Mouse (Mus musculus) thymus, postnatal 25 days (tissue): ENCODE results near the gene Babam2.

Source experiments
- DNase-seq: peaks from one replicate; pipeline ENCODE4 v3.0.0; 2022

Gene Babam2

DNA sequence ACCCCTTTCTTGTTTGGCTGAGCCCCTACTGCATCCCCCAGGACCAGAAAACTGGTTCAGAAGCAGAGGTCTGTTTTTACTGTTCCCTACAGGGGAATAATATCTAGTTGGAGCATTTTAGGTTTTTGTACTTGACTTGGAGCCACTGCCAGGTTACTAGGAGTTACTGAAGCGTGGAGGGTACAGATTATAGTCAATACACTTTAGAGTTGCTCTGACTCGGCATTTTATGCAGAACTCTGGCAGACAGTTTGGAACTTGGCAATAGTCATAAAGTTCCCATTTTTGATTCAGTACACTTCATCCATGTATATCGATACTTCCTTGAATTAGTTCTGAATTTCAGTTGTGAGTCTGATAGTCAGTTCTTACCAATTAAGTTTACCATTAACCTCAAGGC, 202.4 kb downstream of the Babam2 start:
- no peak for DNase-seq

DNA sequence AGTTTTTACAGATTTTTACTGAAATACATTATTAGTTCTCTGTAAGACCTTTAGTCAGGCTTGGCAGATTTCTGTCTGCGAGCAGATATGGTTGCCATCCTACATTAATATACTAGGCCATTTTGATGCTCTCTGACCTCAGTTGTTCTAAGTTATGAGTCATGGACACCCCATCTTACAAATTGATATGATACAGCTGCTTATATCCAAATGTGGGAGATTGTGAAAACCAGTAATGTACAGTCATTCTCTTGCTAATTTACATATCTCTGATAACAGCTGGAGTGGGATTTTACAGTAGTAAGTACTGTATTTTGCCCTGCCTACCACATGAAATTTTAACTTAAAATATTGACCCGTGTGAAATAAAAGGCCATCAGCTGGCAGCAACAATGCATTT, 204.7 kb downstream of the Babam2 start:
- DNase-seq = no peak

DNA sequence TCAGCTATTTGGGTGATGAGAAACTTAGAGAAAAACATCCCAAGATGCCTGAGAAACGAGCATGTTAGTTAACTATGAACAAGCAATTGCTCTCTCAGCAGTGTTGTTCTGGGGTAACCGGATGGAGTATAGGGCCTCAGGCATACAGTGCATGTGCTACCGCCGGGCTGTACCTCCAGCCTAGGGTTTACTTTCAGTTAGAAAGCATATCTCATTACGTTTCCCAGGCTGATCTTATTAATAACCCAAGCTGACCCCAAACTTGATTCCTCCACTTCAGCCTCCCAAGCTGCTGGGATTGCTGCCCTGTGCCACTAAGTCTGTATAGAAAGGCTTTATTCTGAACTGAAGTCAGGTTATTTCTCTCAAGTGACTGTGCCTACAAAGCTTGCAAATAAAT, 205.4 kb downstream of the Babam2 start:
- DNase-seq = no peak

DNA sequence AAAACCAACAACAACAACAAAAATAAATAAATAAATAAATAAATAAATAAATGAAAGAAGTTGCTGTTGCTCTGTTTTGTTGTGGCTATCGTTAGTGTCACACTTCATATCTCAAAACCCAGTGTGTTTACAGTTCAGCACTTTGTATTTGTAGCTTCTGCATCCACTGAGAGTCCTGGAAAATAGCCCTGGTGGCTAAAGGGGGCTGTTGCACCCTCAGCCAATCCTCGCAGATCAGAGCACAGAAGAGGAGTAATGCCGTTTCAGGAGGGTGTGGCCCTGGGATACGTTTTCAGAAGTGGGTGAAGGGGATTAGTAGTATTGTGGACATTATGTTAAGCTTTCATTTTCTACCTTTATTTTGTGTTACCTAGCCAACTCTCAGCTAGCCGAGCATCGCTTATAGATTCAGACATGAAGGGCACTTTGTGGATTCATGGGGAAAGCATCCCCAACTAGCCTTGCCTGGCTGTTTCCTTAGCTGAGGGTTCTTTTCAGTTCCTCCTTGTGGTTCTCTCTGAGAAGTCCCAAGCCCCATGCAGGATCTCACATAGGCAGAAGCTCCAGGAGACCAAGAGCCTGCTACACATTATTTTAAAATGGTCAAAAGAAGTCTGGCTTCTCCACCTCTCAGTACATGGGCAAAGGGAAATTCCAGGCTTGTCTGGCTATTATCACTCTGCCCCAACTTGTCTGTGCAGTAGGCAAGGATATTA, 207.6 kb downstream of the Babam2 start:
- no peak for DNase-seq

DNA sequence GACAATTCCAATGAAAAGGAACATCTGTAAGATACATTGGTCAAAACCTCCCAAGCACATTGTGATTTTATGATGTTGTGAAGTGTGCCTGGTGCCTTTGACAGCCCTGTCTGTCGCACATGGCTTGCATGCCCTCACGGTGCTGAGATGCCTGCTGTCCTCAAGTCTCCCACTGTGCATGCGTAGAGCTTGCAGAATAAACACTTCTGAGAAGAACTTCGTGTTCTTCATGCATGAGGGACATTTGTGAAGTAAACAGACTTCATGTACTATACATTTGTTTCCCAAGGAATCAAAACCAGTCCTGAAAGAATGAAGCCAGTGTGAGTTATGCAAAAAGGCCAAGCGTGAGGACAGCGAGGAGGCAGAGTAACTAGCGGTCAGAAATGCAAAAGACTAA, 208.3 kb downstream of the Babam2 start:
- DNase-seq = no peak

DNA sequence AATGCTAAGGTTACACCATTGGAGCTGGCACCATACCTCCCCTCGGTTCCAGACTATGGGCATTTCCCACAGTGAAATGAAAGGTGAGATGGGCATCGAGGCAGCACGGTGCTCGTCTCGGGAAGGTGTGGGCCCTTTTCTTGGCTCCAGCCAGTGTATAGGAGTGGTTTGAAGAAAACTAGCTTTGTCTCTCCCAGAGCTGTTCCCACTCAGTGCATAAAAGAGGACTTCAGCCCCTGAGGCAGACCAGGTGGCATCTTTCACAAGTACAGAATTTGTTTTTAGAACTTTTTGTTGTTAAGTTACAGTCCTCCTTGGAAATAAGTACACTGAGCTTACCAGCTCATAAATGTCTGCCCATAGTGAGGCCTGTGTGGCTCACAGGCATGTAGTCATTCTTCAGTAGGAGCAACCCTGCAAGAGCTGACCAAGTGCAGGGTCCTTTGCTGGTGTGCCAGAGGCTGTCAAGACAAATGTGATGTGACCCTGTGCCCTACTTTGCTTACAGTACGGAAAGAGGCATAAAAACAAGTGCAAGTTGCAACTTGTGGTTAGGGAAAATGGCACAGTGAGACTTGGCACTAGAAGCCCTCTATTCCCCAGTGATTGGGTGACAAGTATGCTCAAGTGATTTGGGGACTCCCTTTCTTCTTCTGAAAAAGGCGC, 208.9 kb downstream of the Babam2 start:
- no peak for DNase-seq

DNA sequence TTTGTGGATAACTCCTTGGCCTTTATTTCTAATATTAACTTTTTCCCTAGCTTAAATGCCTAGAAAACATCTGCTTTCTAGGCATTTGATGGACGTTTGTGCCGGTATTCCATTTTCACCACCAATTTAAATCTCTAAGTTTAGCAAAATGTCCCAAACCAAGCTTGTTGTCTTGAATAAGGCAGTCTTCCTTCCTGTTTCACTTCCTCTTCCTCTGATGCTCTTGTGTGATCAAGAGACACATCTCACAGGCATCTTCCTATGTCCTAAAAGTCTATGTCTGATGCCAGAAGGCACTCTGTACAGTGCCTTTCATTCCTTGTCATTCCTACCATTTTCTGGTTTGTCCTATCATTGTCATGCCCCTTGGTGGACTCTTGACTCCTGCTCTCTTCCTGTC, 210.5 kb downstream of the Babam2 start:
- DNase-seq = no peak

DNA sequence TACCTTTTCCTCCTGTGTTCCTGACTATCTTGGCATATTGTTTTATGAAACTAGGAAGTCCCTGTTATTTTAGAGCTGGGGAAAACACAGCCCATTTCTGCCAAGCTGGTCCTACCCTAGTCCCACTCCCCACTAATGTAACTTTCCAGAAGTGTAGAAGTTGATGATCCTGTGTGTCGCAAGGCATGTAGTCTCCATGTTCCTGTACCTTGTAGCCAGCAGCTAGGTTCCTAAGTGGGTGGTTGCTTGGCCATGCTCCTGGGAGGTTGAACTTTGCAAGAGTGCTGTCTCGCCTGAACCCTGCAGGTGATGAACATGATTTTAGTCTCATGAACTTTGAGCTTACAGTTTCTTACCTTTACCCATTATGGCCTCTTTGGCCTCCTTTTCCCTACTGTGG, 211.3 kb downstream of the Babam2 start:
- no peak for DNase-seq

DNA sequence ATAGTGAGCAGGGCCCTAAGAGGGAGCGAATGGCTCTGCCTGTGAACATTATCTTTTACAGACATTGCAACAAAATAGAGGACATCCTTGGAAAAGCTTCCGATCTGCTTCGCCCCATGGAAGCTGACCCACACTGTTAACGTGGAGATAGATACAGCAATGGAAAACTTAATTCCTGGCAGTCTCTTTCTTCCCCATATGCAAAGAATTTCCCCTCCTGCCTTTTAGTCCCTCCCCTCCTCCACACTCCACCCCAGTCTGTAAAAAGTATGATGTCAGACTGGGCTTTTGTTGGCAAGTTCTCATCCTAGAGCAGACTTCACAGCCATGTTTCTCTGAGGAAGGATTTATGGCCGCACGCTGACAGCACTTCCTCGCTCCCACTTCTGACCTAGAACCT, 218.8 kb downstream of the Babam2 start:
- no peak for DNase-seq

DNA sequence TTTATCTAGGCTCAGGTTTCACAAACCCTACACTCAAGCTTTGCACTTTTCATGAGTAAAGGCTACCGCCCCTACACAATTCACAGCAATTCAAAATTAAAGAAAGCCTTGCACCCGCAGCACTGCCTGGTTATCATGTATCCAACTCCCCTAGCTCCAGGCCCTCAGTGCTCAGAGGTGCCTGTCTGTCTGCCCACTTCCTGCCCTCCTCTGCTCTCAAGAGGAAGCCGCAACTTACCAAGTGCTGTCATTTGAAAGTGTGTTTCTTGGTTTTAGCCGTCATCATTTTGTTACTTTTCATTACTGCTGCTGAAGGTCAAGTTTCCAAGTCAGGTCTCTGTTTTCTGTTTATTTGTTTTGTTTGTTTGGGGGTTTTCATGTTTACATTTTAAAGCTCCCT, 221.1 kb downstream of the Babam2 start:
- DNase-seq = peak; percentile 69

DNA sequence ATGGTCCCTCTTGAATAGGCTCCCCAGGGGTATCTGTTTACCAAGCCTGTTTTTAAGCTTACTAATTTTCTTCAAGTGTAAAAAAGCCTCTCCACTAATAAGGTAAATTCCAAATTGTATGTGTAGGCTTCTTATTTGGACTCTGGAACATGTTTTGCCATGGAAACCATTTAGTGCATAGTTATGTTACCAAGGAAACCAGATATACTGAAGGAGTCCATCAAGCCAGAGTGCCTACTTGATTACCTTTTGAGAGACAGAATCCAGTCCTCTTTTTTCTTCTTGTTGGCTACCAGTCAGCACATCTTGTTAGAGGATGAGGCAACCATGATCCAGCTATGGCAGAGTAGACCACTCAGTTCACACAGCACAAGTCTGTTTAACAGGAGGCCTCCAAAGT, 222.6 kb downstream of the Babam2 start:
- no peak for DNase-seq

DNA sequence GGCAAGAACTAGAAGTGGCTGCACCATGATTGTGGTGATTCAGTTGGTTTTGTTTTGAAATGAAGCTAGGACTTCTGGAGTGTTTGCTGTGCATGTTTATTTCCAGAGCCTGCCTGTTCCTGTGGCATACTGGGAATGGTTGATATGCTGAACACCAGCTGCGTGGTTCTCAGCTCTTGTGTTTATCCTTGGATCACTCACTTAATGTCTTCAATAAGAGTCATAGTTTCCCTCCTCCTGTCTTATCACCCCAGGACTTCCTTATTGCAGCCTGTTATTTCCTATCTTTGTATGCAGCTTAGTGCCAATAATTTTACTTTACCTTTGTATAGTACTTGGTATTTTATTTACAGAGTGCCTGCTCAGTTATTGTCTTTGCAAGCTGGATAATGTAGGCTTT, 223.4 kb downstream of the Babam2 start:
- no peak for DNase-seq

DNA sequence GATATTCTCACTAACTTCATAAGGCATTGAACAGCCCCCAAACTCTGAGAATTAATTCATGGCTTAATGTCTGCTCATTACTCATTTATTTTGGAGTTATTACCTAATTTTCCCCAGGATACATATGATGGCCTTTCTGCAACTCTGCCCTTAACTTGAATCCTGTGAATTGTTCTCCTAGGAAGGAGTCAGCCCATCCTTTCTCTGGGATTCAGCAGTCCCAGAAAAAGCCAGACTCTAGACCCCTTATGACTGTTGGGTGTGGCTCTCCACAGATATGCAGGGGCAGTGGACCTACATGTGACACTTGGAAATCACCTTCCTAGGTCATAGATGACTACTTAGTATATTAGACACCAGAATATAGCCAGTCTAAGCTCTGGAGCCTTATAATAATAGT, 226.6 kb downstream of the Babam2 start:
- DNase-seq = no peak

DNA sequence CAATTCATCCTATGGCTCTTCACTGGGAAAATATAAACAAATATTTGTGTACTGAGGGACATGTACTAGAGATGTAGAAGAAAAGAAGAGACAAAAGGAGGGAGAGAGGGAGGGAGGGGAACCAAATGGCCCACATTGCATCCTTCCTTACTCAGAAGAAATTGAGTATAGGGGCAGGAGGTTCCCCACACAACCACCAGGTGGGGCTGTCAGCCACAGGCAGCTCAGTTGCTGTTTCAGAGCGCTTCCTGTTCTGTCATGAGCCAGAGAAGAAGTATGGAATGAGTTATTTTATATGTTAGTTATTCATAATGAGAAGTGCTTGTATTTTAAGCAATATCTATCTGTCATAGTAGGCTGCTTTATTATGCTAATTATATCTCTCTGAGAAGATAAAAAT, 229.1 kb downstream of the Babam2 start:
- DNase-seq = peak; percentile 69

DNA sequence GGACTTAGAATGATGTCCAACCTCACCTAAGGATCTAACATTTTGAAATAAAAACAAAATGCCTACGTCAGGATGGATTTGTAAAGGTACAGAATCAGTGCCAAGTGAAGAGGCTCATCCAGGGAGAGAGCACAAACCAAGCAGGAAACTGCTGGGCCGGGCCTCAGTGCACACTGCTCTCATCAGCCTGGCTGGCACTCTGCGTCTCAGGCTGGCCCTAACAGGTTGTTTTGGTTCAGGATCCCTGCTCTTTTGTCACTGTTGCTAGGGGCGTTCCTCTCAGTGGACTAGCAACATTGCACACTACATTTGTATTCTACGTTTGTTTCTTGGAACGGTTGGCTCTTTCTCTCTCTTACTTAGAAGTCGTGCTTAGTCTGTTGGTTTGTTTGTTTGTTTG, 231.5 kb downstream of the Babam2 start:
- DNase-seq = no peak

DNA sequence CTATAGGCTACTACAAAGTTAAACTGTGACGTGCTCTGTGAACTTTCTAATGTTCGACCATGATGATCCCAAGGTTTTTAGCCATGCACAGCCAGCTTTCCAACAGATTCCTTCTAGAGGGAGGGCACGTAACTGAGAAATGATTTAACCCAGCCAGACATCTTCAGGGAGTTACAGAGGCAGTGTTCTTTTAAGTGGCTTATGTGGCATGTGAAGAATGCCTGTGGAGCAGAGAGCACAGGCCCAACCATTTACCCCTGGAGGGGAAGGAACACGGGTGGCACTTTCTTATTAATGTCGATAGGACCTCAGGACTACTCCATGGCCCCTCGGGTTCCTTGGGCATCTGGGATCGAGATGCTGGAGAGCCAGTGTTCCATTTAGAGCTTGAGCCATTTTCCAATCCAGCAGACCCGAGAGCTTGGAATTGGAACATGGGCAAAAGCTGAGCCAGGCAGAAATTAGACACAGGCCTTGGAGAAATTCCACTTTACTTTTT, 233.7 kb downstream of the Babam2 start:
- no peak for DNase-seq

DNA sequence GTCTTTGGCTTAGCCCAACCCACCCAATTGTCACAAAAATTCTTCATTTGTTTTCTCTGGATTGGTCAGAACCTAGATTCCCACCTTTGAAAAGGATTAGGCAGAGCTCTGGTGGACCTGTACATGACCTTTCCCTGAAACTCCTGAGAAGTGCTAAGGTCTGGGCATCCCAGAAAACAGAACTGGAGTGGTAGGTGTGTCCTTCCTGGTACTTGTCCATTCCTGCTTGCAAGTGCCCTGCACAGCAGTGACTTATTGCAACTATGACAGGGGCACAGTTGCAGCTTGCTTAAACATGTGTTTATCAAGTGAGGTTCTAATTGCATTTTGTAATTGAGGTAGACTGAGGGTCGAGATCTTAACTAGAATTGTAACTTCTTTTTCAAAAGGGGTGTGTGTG, 234.2 kb downstream of the Babam2 start:
- no peak for DNase-seq

DNA sequence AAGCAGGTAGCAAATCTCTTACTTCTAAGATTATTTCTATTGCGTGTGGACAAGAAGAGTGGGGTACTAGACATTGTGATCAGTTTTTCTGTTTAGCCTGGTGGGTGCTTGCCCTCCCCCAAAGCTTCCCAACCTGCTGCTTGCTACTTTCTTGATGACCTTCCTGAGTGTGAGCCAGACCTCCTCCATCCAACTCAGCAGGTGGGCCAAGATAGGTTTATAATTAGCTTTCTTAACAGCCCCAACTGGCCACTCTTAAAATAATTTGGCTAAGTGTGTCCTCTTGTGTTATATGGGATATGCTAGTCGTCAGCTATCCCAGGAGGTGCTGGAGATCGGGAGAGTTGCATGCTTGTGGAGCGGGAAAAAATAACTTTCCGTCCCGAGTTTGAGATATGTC, 235.8 kb downstream of the Babam2 start:
- no peak for DNase-seq

DNA sequence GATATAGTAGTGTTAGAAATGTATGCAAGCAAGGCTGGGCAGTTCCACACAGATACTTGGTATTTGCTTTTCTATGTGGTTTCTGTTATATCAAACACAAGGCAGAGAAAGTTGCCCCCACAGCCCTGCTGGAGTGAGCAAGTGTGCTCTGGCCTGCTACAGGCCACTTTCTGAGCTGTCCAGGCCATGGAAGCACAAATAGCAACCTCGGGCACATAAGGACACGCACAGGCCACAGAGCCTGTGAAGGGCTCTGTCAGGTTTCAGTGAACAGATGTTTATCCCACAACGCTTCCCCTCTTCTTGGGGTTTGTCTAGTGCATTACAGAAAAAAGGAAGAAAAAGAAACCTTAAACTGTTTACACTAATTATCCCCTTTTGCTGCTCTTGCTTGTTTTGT, 236.9 kb downstream of the Babam2 start:
- no peak for DNase-seq

DNA sequence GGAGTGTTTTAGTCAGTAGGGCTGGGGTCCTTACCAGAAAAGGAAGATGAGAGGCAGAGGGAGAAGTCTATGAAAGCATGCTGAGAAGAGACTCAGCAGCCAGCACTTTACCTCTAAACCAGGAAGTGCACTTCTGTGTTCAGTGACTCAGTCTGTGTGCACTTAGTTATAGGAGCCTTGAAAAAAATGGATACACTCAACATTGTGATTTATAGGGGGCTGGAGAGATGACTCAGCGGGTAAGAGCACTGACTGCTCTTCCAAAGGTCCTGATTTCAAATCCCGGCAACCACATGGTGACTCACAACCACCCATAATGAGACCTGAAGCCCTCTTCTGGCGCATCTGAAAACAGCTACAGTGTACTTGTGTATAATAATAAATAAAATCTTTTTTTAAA, 238.5 kb downstream of the Babam2 start:
- no peak for DNase-seq

DNA sequence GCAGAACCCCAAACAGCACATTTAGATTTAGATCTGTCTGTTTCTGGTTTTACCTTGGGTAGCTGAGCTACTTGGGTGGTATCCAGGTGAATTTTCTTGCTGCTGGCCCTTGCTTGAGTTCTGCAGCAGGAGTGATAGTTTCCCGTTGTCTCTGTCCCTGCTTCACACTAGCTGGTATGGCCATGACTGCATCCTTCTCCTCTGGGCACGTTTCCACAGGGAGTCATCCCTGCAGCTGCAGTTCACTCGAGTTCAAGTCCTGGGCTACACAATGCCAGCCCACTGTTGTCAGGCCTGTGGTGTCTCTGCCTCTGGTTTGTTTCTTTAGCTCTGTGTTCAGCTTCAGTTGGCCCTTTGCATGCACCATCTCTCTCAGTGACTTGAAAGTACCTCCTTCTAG, 239.0 kb downstream of the Babam2 start:
- no peak for DNase-seq

DNA sequence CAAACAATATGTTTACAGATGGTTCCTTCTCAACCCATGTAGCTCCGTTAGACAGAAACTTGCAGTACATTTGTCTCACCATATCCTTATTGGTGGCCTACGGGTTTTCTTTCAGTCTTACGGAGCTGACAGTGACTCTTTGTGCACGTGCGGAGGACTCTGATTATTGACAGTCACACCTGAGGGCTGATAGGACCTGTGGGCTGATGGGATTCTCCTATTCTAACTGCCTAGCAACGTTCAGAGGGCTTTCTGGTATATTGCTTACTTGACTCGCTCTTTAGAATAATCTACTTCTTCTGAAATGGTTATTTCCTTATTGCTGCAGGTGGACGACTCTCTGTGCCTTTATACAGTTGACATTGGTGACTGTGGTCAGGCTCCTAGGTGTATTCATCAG, 243.4 kb downstream of the Babam2 start:
- DNase-seq = no peak

DNA sequence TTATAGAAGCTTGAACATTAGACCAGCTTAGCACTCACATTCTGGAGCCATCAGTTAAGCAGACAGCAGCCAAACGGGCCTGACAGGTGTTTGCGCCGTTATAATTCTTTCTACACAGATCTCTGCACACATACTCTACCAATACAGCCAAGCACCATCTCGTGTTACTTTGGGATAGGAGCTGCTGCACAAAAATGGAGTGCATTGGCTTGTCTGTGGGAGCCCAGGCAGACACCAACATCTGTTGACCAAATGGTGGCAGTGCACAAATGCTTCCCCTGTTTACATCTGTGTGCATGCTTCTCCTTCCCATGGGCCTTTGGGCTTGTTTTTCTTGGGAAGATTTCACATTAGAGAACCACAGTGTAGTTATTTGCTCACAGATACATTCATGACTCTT, 249.7 kb downstream of the Babam2 start:
- DNase-seq = no peak

DNA sequence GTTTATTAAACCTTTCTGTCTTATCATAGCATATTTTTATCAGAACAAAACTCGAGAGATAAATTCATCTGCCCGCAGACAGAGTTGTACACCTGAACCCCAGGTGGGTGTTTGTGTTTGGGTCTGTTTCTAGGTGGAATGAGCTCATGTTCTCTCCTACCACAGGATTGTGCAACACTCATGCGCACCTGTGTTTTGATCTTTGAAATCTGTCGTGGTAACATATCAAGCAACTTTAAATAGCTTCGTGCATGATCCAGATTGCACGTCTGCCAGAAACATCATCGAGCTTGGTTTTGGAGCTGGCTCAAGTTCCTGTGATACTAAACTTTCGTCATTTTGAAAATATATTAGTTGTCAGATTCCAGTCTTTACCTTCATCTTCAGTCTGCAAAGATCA, 251.9 kb downstream of the Babam2 start:
- no peak for DNase-seq

DNA sequence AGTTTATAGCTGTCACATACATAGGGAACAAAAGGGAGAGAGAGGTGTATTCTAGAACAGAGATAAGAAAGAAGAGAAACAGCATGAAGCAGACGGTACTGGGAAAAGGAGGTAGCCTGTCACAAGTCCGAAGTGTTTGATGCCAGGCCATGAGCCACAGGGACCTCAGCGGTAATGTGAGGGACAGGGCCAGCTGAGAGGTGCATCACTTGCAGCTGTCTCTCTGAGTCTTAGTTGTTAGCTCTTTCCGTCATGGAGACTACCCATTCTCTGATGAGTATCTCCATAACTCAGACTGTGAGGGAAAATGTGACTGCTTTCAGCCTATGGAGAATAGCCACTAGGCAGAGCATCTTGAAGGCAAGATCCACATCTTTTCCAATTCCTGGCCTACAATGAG, 253.0 kb downstream of the Babam2 start:
- no peak for DNase-seq
